Mouse (Mus musculus): ENCODE results near the gene Larp4b. TPM values are rescaled to one million over a fixed set of nuclear protein-coding genes. Genes with fewer than 3 reads are reported as not detected.

Gene Larp4b
- polyA plus RNA-seq, 1 experiment, result 10.6 TPM

- Histone ChIP-seq H3K27ac (ENCODE audit: control insufficient read depth, insufficient read depth, low read depth, low read length) (no peak overlapping the region), H3K36me3 (ENCODE audit: control insufficient read depth, insufficient read depth, low read length) (no peaks in the 10 kb centered on the region), H3K27me3 (ENCODE audit: control insufficient read depth, insufficient read depth, low read length) (no peaks in the 10 kb centered on the region), H3K4me1 (ENCODE audit: control insufficient read depth, insufficient read depth, low read length) (no peaks in the 10 kb centered on the region), H3K4me3 (ENCODE audit: control insufficient read depth, low read depth, low read length) (no peak overlapping the region)
- TF ChIP-seq CTCF (IDR thresholded peaks at IDR 0.05; ENCODE audit: control insufficient read depth, insufficient read depth, insufficient replicate concordance, low read depth, low read length) (no peak), POLR2A (IDR thresholded peaks at IDR 0.05; ENCODE audit: control insufficient read depth, low read depth, low read length) (no peak)
Measured at GRCm38 (mm10) chr13:9066107-9066506, 27.6 kb upstream of the Larp4b start.

- no peaks in the 10 kb centered on the region for H3K27me3 ChIP-seq (ENCODE audit: control insufficient read depth, insufficient read depth, low read length)
- H3K4me3 ChIP-seq (ENCODE audit: control insufficient read depth, low read depth, low read length), result no peak overlapping the region
- H3K36me3 ChIP-seq (ENCODE audit: control insufficient read depth, insufficient read depth, low read length), result no peaks in the 10 kb centered on the region
- no peak overlapping the region for H3K27ac ChIP-seq (ENCODE audit: control insufficient read depth, insufficient read depth, low read depth, low read length)
- no peaks in the 10 kb centered on the region for H3K4me1 ChIP-seq (ENCODE audit: control insufficient read depth, insufficient read depth, low read length)
- no peak for TF ChIP-seq CTCF (IDR thresholded peaks at IDR 0.05; ENCODE audit: control insufficient read depth, insufficient read depth, insufficient replicate concordance, low read depth, low read length)
- TF ChIP-seq POLR2A (IDR thresholded peaks at IDR 0.05; ENCODE audit: control insufficient read depth, low read depth, low read length), result no peak
Measured at GRCm38 (mm10) chr13:9071008-9071407, 22.7 kb upstream of the Larp4b start.

GRCm38 (mm10) chr13:9073818-9074217 lies 19.9 kb upstream of the Larp4b start:
- H3K27ac ChIP-seq (ENCODE audit: control insufficient read depth, insufficient read depth, low read depth, low read length), result no peak overlapping the region
- TF ChIP-seq POLR2A (IDR thresholded peaks at IDR 0.05; ENCODE audit: control insufficient read depth, low read depth, low read length), result no peak
- no peak for TF ChIP-seq CTCF (IDR thresholded peaks at IDR 0.05; ENCODE audit: control insufficient read depth, insufficient read depth, insufficient replicate concordance, low read depth, low read length)
- H3K27me3 ChIP-seq (ENCODE audit: control insufficient read depth, insufficient read depth, low read length), result no peaks in the 10 kb centered on the region
- no peak overlapping the region for H3K4me3 ChIP-seq (ENCODE audit: control insufficient read depth, low read depth, low read length)
- no peaks in the 10 kb centered on the region for H3K4me1 ChIP-seq (ENCODE audit: control insufficient read depth, insufficient read depth, low read length)
- no peaks in the 10 kb centered on the region for H3K36me3 ChIP-seq (ENCODE audit: control insufficient read depth, insufficient read depth, low read length)

GRCm38 (mm10) chr13:9075825-9076592 lies 17.7 kb upstream of the Larp4b start:
- no peaks in the 10 kb centered on the region for H3K4me1 ChIP-seq (ENCODE audit: control insufficient read depth, insufficient read depth, low read length)
- no peaks in the 10 kb centered on the region for H3K27me3 ChIP-seq (ENCODE audit: control insufficient read depth, insufficient read depth, low read length)
- no peak overlapping the region for H3K27ac ChIP-seq (ENCODE audit: control insufficient read depth, insufficient read depth, low read depth, low read length)
- H3K36me3 ChIP-seq (ENCODE audit: control insufficient read depth, insufficient read depth, low read length), result no peaks in the 10 kb centered on the region
- no peak overlapping the region for H3K4me3 ChIP-seq (ENCODE audit: control insufficient read depth, low read depth, low read length)
- no peak for TF ChIP-seq CTCF (IDR thresholded peaks at IDR 0.05; ENCODE audit: control insufficient read depth, insufficient read depth, insufficient replicate concordance, low read depth, low read length)
- TF ChIP-seq POLR2A (IDR thresholded peaks at IDR 0.05; ENCODE audit: control insufficient read depth, low read depth, low read length), result no peak

- H3K27ac ChIP-seq (ENCODE audit: control insufficient read depth, insufficient read depth, low read depth, low read length), result no peak overlapping the region
- H3K4me1 ChIP-seq (ENCODE audit: control insufficient read depth, insufficient read depth, low read length), result peaks cover 5% of the 10 kb centered on the region
- no peaks in the 10 kb centered on the region for H3K36me3 ChIP-seq (ENCODE audit: control insufficient read depth, insufficient read depth, low read length)
- TF ChIP-seq POLR2A (IDR thresholded peaks at IDR 0.05; ENCODE audit: control insufficient read depth, low read depth, low read length), result no peak
- TF ChIP-seq CTCF (IDR thresholded peaks at IDR 0.05; ENCODE audit: control insufficient read depth, insufficient read depth, insufficient replicate concordance, low read depth, low read length), result no peak
- no peaks in the 10 kb centered on the region for H3K27me3 ChIP-seq (ENCODE audit: control insufficient read depth, insufficient read depth, low read length)
- H3K4me3 ChIP-seq (ENCODE audit: control insufficient read depth, low read depth, low read length), result no peak overlapping the region
Measured at GRCm38 (mm10) chr13:9082128-9082883, 11.4 kb upstream of the Larp4b start.

GRCm38 (mm10) chr13:9094186-9094980 lies 702 bp downstream of the Larp4b start:
- Histone ChIP-seq H3K4me3 (ENCODE audit: control insufficient read depth, low read depth, low read length) (peak overlapping the region; percentile 98), H3K27ac (ENCODE audit: control insufficient read depth, insufficient read depth, low read depth, low read length) (peak overlapping the region; percentile 95), H3K27me3 (ENCODE audit: control insufficient read depth, insufficient read depth, low read length) (no peaks in the 10 kb centered on the region), H3K36me3 (ENCODE audit: control insufficient read depth, insufficient read depth, low read length) (no peaks in the 10 kb centered on the region), H3K4me1 (ENCODE audit: control insufficient read depth, insufficient read depth, low read length) (peaks cover 2% of the 10 kb centered on the region)
- TF ChIP-seq POLR2A (IDR thresholded peaks at IDR 0.05; ENCODE audit: control insufficient read depth, low read depth, low read length) (no peak), CTCF (IDR thresholded peaks at IDR 0.05; ENCODE audit: control insufficient read depth, insufficient read depth, insufficient replicate concordance, low read depth, low read length) (no peak)

GRCm38 (mm10) chr13:9099289-9099688 lies 5.6 kb downstream of the Larp4b start:
- no peaks in the 10 kb centered on the region for H3K4me1 ChIP-seq (ENCODE audit: control insufficient read depth, insufficient read depth, low read length)
- H3K27me3 ChIP-seq (ENCODE audit: control insufficient read depth, insufficient read depth, low read length), result no peaks in the 10 kb centered on the region
- TF ChIP-seq POLR2A (IDR thresholded peaks at IDR 0.05; ENCODE audit: control insufficient read depth, low read depth, low read length) (no peak), CTCF (IDR thresholded peaks at IDR 0.05; ENCODE audit: control insufficient read depth, insufficient read depth, insufficient replicate concordance, low read depth, low read length) (no peak)
- no peak overlapping the region for H3K27ac ChIP-seq (ENCODE audit: control insufficient read depth, insufficient read depth, low read depth, low read length)
- H3K4me3 ChIP-seq (ENCODE audit: control insufficient read depth, low read depth, low read length), result no peak overlapping the region
- H3K36me3 ChIP-seq (ENCODE audit: control insufficient read depth, insufficient read depth, low read length), result no peaks in the 10 kb centered on the region

Measured in testis, adult 2 months (tissue).